Mouse (Mus musculus) lung, postnatal 25 days (tissue): ENCODE results near the gene Lefty1.
A peak's percentile ranks its signal among the peaks of the same experiment; 100 is the strongest.
"Not testable (repeated sequence)": the region's sequence is repeated elsewhere in the genome, so short reads cannot be mapped to it uniquely, and the experiment has no call there.

Source experiments
- DNase-seq: peaks from one replicate; pipeline ENCODE4 v3.0.0; 2022; ENCODE audit warnings: low spot score

Gene Lefty1

GRCm38 (mm10) chr1:180934467-180935419 is at the start of gene Lefty1:
Gene Lefty1 (plus strand): TSS chr1:180935022.
- DNase-seq, result no peak

GRCm38 (mm10) chr1:180888556-180889042 is 46.2 kb upstream of the Lefty1 start:
- peak; percentile 96 for DNase-seq

DNA sequence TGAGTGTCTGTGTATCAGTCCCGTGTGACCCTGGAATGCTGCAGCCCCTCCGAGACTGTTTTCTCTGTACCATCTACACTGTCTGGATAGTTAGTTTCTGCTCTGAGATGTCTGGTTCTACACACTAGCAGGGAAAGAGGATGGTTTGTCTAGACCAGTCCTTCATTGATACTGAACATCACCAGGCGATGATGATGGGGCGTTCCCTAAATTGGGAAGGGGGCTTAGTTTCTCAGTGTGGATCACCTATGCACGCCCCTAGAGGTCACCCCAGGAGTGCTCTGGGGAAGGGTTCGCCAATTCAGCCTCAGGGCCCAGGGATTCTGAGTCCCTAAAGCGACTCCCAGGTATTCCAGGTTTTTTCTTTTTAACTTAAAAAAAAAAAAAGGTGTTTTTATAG is 45.6 kb upstream of the Lefty1 start:
- DNase-seq, result no peak

DNA sequence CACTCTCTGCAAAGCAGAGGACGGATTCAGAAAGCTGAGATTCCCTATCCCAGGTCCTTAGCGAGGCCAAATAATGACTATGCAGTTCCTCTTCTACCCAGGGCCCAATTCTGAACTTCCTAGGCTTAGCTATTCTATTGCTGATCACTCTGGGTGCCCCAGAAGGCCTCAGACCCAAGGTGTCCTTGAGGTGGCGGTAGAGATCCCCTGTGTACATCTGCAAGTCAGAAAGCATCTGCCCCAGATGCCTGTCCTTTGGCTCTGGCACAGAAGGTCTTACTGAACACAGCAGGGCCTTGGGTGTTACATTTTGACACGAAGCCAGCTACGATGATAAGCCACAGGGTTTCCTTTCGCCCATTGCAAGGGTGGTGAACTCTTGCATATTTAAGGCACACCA is 45.0 kb upstream of the Lefty1 start:
- no peak for DNase-seq

- DNase-seq, result no peak
These were observed 42.0 kb upstream of the Lefty1 start, which contains the start of gene Lefty2 for GRCm38 (mm10) chr1:180892808-180893207. Gene Lefty2 (plus strand): TSS chr1:180893108.

DNA sequence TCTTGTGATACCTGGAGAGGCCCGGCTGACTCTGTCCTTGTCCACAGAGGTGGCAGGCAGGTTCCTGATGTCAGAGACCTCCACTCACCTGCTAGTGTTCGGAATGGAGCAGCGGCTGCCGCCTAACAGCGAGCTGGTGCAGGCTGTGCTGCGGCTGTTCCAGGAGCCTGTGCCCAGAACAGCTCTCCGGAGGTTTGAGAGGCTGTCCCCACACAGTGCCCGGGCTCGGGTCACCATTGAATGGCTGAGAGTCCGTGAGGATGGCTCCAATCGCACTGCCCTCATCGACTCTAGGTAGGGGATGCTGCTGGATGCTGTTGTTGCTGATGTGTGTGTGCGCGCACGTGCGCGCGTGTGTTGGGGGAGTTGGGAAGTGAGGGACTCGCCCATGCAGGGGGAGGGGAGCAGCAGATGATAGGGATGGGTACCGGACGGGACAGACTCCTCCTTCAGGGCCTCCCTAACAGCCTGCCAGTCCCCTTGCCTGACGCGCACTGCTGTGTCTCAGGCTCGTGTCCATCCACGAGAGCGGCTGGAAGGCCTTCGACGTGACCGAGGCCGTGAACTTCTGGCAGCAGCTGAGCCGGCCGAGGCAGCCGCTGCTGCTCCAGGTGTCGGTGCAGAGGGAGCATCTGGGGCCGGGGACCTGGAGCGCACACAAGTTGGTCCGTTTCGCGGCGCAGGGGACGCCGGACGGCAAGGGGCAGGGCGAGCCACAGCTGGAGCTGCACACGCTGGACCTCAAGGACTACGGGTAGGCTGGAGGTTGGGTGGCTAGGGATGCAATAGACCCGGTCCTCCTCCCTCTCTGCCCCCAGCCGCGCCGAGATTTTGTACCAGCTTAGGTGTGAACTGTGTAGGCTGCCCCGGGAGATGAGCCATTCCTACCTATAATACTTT is 40.5 kb upstream of the Lefty1 start:
- not testable (repeated sequence) for DNase-seq

GRCm38 (mm10) chr1:180901107-180901506 is 33.7 kb upstream of the Lefty1 start:
- peak; percentile 66 for DNase-seq

DNA sequence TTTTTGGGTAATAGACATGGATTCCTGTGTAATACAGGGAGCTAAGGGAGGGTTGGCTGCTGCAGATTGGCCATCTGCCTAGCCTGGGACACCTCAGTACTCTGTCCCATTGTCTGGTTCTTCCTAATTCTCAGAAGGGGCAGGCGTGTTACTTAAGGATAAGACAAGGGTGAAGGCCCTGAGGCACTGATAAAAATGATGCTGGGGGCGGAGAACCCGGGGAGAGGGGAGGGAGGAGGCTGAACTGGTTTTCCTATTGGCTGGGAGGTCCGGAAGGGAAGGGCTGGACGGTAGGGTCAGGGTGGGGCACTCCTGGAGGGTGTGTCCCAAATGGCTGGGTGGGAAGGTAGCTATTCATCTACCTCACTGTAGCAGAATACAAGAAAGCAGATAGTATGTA is 31.9 kb upstream of the Lefty1 start:
- no peak for DNase-seq

GRCm38 (mm10) chr1:180903666-180904038 is 31.2 kb upstream of the Lefty1 start:
- DNase-seq, result no peak

- DNase-seq, result peak; percentile 95
These were observed 30.6 kb upstream of the Lefty1 start, which contains the start of gene Pycr2 for GRCm38 (mm10) chr1:180904039-180904814. Gene Pycr2 (plus strand): TSS chr1:180904293.

DNA sequence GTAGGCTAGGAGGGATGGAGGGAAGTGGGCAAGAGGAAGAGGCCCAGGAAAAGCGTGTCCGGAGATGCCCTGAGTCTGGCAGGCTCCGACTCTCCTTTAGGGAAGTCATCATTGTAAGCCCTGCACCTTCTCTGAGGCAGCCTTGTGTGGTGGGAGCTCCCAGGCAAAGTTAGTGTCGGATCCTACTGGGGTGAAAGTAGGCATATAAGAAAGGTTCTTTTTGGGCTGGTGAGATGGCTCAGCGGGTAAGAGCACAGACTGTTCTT is 30.1 kb upstream of the Lefty1 start:
- no peak for DNase-seq

DNA sequence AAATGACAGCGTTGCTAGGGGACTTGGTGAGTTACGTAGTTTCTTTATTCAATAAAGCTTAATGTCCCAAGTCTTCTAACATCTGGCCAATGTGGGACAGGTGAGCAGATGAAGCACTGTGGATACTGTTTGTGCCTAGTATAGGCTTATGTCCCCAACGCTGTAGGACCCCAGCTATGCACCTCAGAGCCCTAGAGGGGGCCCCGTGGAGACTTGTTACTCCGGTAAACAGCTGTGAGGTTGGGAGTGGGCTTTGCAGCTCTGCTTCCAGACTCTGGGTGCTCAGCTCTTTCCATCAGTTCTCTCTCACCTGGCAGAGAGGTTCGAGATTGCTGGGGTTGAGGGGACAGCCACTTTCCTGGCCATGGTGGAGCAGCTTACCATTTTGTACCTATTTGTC is 29.5 kb upstream of the Lefty1 start:
- no peak for DNase-seq

- no peak for DNase-seq
These were observed 28.9 kb upstream of the Lefty1 start for GRCm38 (mm10) chr1:180905876-180906275.

DNA sequence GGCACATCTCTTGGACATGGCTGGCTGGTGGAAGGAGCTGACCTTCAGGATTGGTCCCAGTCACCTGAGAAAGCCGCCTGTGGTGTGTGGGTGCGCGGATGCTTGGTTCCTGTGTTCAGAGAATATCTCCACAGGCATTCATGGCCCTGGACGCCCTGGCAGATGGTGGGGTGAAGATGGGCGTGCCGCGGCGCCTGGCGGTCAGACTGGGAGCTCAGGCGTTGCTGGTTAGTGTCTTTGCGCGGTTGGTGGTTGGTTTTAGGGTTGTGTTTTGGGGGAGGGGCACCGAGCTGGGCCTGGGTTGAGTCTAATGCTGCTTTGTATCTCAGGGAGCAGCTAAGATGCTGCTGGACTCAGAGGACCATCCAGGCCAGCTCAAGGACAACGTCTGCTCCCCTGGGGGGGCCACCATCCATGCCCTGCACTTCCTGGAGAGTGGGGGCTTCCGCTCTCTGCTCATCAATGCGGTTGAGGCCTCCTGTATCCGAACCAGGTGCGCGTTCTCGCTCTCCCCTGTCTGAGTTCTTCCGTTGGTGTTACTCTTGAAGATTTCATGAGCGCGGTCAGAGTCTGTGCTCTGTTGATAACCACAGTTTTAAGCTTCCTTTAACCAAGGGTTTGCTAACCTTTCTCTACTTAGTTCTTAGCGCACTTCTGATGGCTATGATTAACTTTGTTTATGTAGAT is 28.2 kb upstream of the Lefty1 start:
- DNase-seq, result no peak

- DNase-seq, result no peak
These were observed 23.7 kb upstream of the Lefty1 start for GRCm38 (mm10) chr1:180911138-180911537.

- peak; percentile 36 for DNase-seq
These were observed 23.1 kb upstream of the Lefty1 start for GRCm38 (mm10) chr1:180911653-180912287.

DNA sequence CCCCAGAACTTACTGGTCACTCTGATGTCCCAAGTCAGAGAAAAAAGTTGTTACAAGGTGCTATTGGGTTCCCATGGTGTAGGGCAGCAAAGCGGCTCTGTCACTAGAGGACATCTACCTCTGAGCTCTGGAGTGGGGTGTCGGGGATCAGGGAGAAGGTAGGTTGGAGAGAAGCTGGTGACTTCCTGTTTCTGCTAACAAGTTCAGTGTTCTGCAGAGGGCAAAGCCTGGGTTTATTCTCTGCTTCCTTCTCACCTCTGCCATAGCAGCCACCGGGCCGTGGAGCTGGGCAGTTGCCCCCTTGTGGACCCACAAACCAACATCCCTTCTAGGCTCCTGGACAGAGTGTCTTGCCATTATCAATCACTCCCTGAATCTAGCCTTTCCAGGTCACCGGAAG is 22.0 kb upstream of the Lefty1 start:
- DNase-seq, result no peak

- no peak for DNase-seq
These were observed 21.0 kb upstream of the Lefty1 start for GRCm38 (mm10) chr1:180913797-180914196.

DNA sequence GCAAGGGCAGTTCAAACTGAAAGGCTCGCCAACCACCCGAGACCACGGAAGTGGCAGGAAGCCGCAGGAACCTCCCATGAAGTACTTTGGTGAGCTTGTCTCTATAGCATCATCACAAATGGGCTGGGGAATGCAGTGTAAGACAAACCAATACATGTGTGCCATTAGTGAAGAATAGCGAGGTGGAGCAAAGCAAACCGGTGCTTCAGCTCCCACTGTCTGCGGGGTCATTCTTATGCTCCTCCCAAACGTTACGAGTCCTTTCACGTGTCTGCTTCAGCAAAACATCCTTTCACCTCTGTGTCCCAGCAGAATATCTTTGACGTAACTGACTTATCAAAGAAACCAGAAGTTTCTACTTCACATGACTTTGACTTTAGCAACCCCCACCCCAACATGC is 18.4 kb upstream of the Lefty1 start:
- DNase-seq, result no peak

DNA sequence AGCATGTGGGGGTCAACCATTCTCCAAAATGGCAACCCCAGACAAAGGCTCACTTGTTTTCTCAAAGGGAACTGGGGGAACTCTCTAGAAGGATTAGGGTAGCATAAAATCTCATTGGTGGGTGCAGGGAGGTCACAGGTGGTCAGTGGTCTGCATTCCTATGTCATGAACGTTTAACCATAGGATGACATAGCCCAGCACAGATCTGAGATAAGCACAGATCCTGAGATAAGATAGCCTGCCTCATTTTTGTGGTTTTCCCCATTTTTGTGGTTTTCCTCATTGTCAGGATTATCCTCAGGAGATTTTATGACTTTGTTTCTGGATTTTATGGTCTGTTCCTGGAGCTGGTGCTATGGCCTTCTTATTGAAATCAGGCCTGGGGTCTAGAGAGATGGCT is 17.8 kb upstream of the Lefty1 start:
- no peak for DNase-seq

DNA sequence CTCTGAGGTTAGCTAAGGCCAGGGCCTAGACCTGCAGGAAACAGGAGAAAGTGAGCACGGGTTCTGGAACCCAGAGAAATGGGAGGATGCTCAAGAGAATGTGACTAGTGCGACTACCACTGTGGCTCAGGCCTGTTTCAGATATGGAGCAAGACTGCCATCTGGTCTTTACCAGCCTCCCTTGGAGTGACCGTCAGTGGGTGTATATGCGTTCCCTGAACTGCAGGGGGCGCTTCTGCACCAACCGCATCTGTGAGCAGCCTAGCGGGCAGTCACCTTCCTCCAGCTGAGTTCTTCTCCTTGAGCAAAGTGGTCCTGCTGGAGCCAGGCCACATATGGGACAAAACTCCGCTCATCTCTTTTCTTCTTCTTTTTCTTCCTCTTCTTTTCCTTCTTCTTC is 15.1 kb upstream of the Lefty1 start:
- DNase-seq, result no peak
